Comparison of ENCODE assay signal across 8 mouse cellular contexts in the genomic region with DNA sequence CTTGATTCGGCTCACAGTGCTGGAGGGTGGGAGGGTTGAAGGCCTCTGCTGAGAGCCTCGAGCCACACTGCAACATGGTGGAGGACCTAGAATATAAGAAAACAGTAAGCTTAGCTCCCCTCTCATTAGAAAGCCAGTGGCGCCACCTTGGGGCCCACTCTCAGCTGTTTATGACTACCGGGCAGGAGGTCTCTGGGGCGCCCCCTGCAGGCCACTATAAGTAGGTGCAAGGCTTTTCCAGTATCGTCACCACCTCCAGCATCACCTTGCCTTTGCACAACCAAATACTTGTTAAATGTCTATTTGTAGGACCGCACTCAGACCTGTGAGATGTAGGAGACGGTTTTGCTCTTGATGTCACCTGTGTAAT. TPM values are rescaled to one million over a fixed set of nuclear protein-coding genes. Genes with fewer than 3 reads are reported as not detected.
A peak's percentile ranks its signal among the peaks of the same experiment; 100 is the strongest.
DNase-seq lines count a peak whose midpoint lies in the region; ATAC-seq and TF ChIP-seq lines count a peak whose summit lies in the region.

No protein-coding gene starts in this region.

- TF ChIP-seq CTCF in heart, adult 2 months (IDR thresholded peaks at IDR 0.05), result peak; percentile 91

- no peaks in the 10 kb centered on the region for H3K9me3 ChIP-seq in forebrain, embryonic 13.5 days (replicated peaks)
- H3K9me3 ChIP-seq in forebrain, embryonic 16.5 days (ENCODE audit: control insufficient read depth, low read length), result no peaks in the 10 kb centered on the region

- no peak overlapping the region for H3K4me2 ChIP-seq in forebrain, embryonic 13.5 days
- H3K4me2 ChIP-seq in forebrain, embryonic 16.5 days (ENCODE audit: low read length), result no peak overlapping the region

- 42% methylated on average over 8 of the region's 8 CpGs for WGBS in forebrain, embryonic 13.5 days
- 45% methylated on average over 8 of the region's 8 CpGs for WGBS in forebrain, embryonic 16.5 days
- WGBS in heart, adult 2 months, result 34% methylated on average over 8 of the region's 8 CpGs

- TF ChIP-seq POLR2A in heart, adult 2 months (IDR thresholded peaks at IDR 0.05; ENCODE audit: insufficient read depth, low read depth, low read length), result no peak

- H3K4me1 ChIP-seq in forebrain, embryonic 13.5 days, result no peaks in the 10 kb centered on the region
- 0 out of 2 replicates have a peak, but pooled peaks cover 2% of the 10 kb centered on the region for H3K4me1 ChIP-seq in forebrain, embryonic 16.5 days (replicated peaks; ENCODE audit: control insufficient read depth, insufficient read depth, low read length)
- H3K4me1 ChIP-seq in heart, adult 2 months (ENCODE audit: control insufficient read depth, insufficient read depth, low read length), result peaks cover 1% of the 10 kb centered on the region; the same call in 1 of the 2 replicates

- H3K79me2 ChIP-seq in heart, adult 2 months (replicated peaks; ENCODE audit: control insufficient read depth, insufficient read depth, low read length), result no peaks in the 10 kb centered on the region

- TF ChIP-seq EP300 in heart, adult 2 months (IDR thresholded peaks at IDR 0.05; ENCODE audit: insufficient read depth, low read depth, low read length), result no peak

- no peaks in the 10 kb centered on the region for H3K36me3 ChIP-seq in forebrain, embryonic 13.5 days (ENCODE audit: poor library complexity, severe bottlenecking)
- no peaks in the 10 kb centered on the region for H3K36me3 ChIP-seq in forebrain, embryonic 16.5 days (ENCODE audit: control insufficient read depth, insufficient read depth)
- no peaks in the 10 kb centered on the region for H3K36me3 ChIP-seq in heart, adult 2 months (ENCODE audit: control insufficient read depth, insufficient read depth, low read length)

- peak; percentile 21; the same call in 1 of the 2 replicates for ATAC-seq in forebrain, embryonic 13.5 days
- ATAC-seq in forebrain, embryonic 16.5 days, result no peak
- ATAC-seq in common myeloid progenitor, adult 5-6 weeks (replicated peaks; ENCODE audit: low read depth, poor library complexity, severe bottlenecking), result peak; percentile 84

- DNase-seq in adrenal gland, adult (ENCODE audit: inconsistent age in 2 of 2, low spot score in 1 of 2), result peak; percentile 60 to 79
- DNase-seq in heart, adult 2 months, result peak; percentile 49 to 64
- DNase-seq in layer of hippocampus, adult 8-10 months (ENCODE audit: low spot score in 2 of 2), result peak; percentile 47 to 71
- peak; percentile 65 for DNase-seq in lung, postnatal 14 days
- DNase-seq in spleen, adult 12 weeks (ENCODE audit: low spot score), result peak; percentile 63

- no peak overlapping the region for H3K27ac ChIP-seq in forebrain, embryonic 13.5 days
- H3K27ac ChIP-seq in forebrain, embryonic 16.5 days (ENCODE audit: low read length), result no peak overlapping the region
- no peak overlapping the region for H3K27ac ChIP-seq in heart, adult 2 months

- H3K27me3 ChIP-seq in forebrain, embryonic 13.5 days, result no peaks in the 10 kb centered on the region
- no peaks in the 10 kb centered on the region for H3K27me3 ChIP-seq in forebrain, embryonic 16.5 days (replicated peaks; ENCODE audit: control insufficient read depth, insufficient read depth, low read length)
- no peaks in the 10 kb centered on the region for H3K27me3 ChIP-seq in heart, adult 2 months (ENCODE audit: control insufficient read depth, insufficient read depth, low read length)

- intact Hi-C loops in heart, adult 2 months (cut with DNase I), result loop anchor here (10.0 kb wide), 2 partner anchors 106 to 136 kb away; no protein-coding TSS in a partner anchor

- no peak overlapping the region for H3K4me3 ChIP-seq in forebrain, embryonic 13.5 days
- no peak overlapping the region for H3K4me3 ChIP-seq in forebrain, embryonic 16.5 days (replicated peaks; ENCODE audit: low read length)
- no peak overlapping the region for H3K4me3 ChIP-seq in heart, adult 2 months

- no peak overlapping the region for H3K9ac ChIP-seq in forebrain, embryonic 13.5 days
- no peak overlapping the region for H3K9ac ChIP-seq in forebrain, embryonic 16.5 days (replicated peaks; ENCODE audit: low read depth, low read length)
- H3K9ac ChIP-seq in heart, adult 2 months (ENCODE audit: low read depth, low read length), result no peak overlapping the region

RNA-seq across cellular contexts. Expression of gene Hbq1a, which starts 21.3 kb away (rescaled TPM):
- 0.65 and 0.86 TPM in 2 replicates for polyA plus RNA-seq in forebrain, embryonic 13.5 days (2015; fragmentation: Nextera tagmentation; extraction: Ambion mirVana)
- 1.3 and 1.9 TPM in 2 replicates for polyA plus RNA-seq in forebrain, embryonic 16.5 days (2015; fragmentation: Nextera tagmentation; extraction: Ambion mirVana)
- total RNA-seq in common myeloid progenitor, adult 5-6 weeks (2017), result not detected in 2 replicates
- total RNA-seq in heart, adult 2 months (2021), result 1 to 10 TPM in 1 of 2 experiments, not detected in 1; 4.4 TPM
- 0.50 and 7.0 TPM in 2 replicates for polyA plus RNA-seq in heart, adult 2 months (2012; rRNA removed)
- total RNA-seq in layer of hippocampus, adult 8-10 months (2022), result 1 to 10 TPM in 1 of 4 experiments, under 1 TPM in 2, not detected in 1; 0.89 to 3.5 (median 0.91) TPM

RNA-seq across cellular contexts. Expression of gene Hba-a2, which starts 24.9 kb away (rescaled TPM):
- polyA plus RNA-seq in forebrain, embryonic 13.5 days (2015; fragmentation: Nextera tagmentation; extraction: Ambion mirVana), result 5,794 and 5,805 TPM in 2 replicates
- polyA plus RNA-seq in forebrain, embryonic 16.5 days (2015; fragmentation: Nextera tagmentation; extraction: Ambion mirVana), result 5,488 and 6,869 TPM in 2 replicates
- 89.2 and 92.8 TPM in 2 replicates for total RNA-seq in common myeloid progenitor, adult 5-6 weeks (2017)
- total RNA-seq in heart, adult 2 months (2021), result over 10,000 TPM in 1 of 2 experiments, 1,000 to 10,000 TPM in 1; 4,976 to 34,253 TPM
- 9,938 and 81,467 TPM in 2 replicates for polyA plus RNA-seq in heart, adult 2 months (2012; rRNA removed)
- total RNA-seq in layer of hippocampus, adult 8-10 months (2022), result 100 to 1,000 TPM; 122 to 263 (median 165) TPM

RNA-seq across cellular contexts. Expression of gene Sh3pxd2b, which starts 26.4 kb away (rescaled TPM):
- polyA plus RNA-seq in forebrain, embryonic 13.5 days (2015; fragmentation: Nextera tagmentation; extraction: Ambion mirVana), result 15.7 and 18.6 TPM in 2 replicates
- 16.2 and 22.4 TPM in 2 replicates for polyA plus RNA-seq in forebrain, embryonic 16.5 days (2015; fragmentation: Nextera tagmentation; extraction: Ambion mirVana)
- 2.5 and 3.0 TPM in 2 replicates for total RNA-seq in common myeloid progenitor, adult 5-6 weeks (2017)
- 1 to 10 TPM; 3.2 to 8.5 TPM for total RNA-seq in heart, adult 2 months (2021)
- 4.0 and 5.3 TPM in 2 replicates for polyA plus RNA-seq in heart, adult 2 months (2012; rRNA removed)
- total RNA-seq in layer of hippocampus, adult 8-10 months (2022), result 10 to 100 TPM; 12.8 to 13.8 (median 13.2) TPM

RNA-seq across cellular contexts. Expression of gene Hbq1b, which starts 34.4 kb away (rescaled TPM):
- 1.2 and 1.7 TPM in 2 replicates for polyA plus RNA-seq in forebrain, embryonic 13.5 days (2015; fragmentation: Nextera tagmentation; extraction: Ambion mirVana)
- polyA plus RNA-seq in forebrain, embryonic 16.5 days (2015; fragmentation: Nextera tagmentation; extraction: Ambion mirVana), result 3.3 and 4.1 TPM in 2 replicates
- not detected in 2 replicates for total RNA-seq in common myeloid progenitor, adult 5-6 weeks (2017)
- total RNA-seq in heart, adult 2 months (2021), result 1 to 10 TPM in 1 of 2 experiments, under 1 TPM in 1; 0.70 to 2.4 TPM
- polyA plus RNA-seq in heart, adult 2 months (2012; rRNA removed), result 1.5 and 3.8 TPM in 2 replicates
- 1 to 10 TPM in 2 of 4 experiments, not detected in 2; 1.1 to 2.5 TPM for total RNA-seq in layer of hippocampus, adult 8-10 months (2022)

RNA-seq across cellular contexts. Expression of gene Hba-a1, which starts 37.9 kb away (rescaled TPM):
- polyA plus RNA-seq in forebrain, embryonic 13.5 days (2015; fragmentation: Nextera tagmentation; extraction: Ambion mirVana), result 2,413 and 2,442 TPM in 2 replicates
- polyA plus RNA-seq in forebrain, embryonic 16.5 days (2015; fragmentation: Nextera tagmentation; extraction: Ambion mirVana), result 2,173 and 2,648 TPM in 2 replicates
- 18.1 and 30.7 TPM in 2 replicates for total RNA-seq in common myeloid progenitor, adult 5-6 weeks (2017)
- total RNA-seq in heart, adult 2 months (2021), result over 10,000 TPM in 1 of 2 experiments, 1,000 to 10,000 TPM in 1; 5,353 to 37,215 TPM
- polyA plus RNA-seq in heart, adult 2 months (2012; rRNA removed), result 3,162 and 34,446 TPM in 2 replicates
- total RNA-seq in layer of hippocampus, adult 8-10 months (2022), result 100 to 1,000 TPM; 157 to 300 (median 205) TPM

Comparison
In these comparisons a context has a peak if more than half of its experiments do, and no peak if none do; other contexts are left out.
1. RNA of gene Hba-a2, which starts 24.9 kb away (total RNA-seq): 4,976 to 34,253 TPM in heart, adult 2 months; 122 to 263 TPM in layer of hippocampus, adult 8-10 months and 89.2 to 92.8 TPM in common myeloid progenitor, adult 5-6 weeks; every median in the first group is over 10 times any median in the second.
2. Peak in every context shown above with its lines, with median percentiles within 50 percentile points of each other: DNase-seq.